Mouse (Mus musculus) kidney, adult 11 months (tissue): ENCODE data around the gene Idi2.
"Not testable (repeated sequence)": the region's sequence is repeated elsewhere in the genome, so short reads cannot be mapped to it uniquely, and the experiment has no call there.

Experiments used
- DNase-seq: peaks from one replicate; pipeline ENCODE4 v3.0.0; 2022

The Idi2 gene

DNA sequence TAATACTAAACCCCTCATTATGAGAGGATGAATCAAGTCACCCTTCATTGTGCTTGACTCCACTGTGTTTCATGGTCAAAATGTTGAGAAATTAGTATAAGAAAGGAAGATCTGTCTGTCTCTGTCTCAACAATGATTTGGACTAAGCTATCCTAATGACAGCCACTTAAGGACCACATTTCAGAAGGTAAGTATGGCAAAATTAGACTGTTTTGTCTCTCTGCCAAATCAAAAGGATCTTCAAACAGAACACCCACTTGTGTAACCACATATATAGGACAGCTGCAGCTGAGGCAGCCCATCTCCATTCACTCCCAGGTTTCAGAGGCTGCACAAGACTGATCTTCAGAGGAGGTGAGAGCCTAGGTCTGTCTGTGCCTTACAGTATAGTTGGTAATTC, at the start of gene Idi2:
Gene Idi2, plus strand, starts transcription at position 301 of the 400 bp plus-strand sequence.
- not testable (repeated sequence) for DNase-seq

- not testable (repeated sequence) for DNase-seq
Measured at GRCm38 (mm10) chr13:8905986-8906385, 46.7 kb upstream of the Idi2 start.

DNA sequence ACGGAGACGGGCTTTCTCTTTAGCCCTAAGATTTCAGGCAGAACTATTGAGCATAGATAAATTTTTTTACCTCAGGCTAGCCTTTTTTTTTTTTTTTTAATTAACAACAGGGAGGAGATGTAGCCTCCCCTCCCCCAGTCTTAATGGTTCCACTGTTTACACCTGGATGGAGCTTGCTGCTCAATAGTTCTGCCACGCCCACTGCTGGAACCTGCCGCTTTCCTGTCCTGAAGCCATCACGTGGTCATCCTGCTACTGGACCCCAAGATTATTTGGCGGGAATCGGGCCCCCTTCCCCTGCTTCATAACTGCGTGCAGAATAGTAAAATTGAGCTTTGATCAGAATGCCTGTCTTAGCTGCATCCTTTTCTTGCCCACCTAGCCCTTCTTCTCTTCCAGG, 38.8 kb upstream of the Idi2 start:
- peak; percentile 14 for DNase-seq

DNA sequence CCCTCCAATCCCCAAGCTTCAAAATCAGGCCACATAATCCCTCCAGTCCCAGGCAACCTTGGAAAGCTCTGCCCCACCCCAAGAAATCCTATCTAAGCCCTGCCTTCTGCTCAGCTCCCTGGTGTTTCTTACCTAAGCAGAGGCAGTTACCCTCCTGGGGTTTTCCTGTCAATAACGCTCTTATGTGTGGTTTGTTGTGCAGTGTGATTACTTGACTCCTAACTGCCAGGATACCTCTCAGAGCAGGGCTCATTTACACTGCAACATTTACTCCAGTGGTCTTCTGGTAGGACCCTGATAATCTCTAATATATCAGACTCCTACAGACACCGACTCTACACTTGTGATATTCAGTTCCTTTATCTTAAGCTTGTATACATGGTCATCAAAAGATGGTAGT, 19.2 kb upstream of the Idi2 start:
- DNase-seq, result no peak

DNA sequence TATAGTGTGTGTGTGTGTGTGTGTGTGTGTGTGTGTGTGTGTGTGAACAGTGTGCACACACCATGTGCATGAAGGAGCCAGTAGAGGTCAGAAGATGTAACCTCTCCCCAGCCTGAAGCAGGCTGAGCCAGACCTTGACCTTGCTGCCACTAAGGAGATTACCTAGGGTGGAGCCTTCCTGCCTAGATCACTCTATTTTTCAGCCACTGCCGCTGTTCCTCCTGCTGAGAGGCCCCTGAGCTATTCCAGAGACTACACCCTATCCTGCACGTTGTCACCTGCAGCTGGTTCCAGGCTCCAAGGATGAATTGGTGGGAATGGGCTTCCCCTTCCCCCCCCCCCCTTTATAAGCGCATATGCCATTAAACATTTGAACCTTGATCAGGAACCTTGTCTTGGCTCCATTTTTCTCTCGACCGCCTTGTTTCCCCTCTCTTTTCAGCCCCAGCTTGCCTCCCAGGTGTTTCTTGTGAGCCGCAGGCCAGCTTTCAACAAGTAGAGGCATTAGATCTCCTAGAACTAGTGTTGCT, 15.0 kb upstream of the Idi2 start:
- DNase-seq, result not testable (repeated sequence)

DNA sequence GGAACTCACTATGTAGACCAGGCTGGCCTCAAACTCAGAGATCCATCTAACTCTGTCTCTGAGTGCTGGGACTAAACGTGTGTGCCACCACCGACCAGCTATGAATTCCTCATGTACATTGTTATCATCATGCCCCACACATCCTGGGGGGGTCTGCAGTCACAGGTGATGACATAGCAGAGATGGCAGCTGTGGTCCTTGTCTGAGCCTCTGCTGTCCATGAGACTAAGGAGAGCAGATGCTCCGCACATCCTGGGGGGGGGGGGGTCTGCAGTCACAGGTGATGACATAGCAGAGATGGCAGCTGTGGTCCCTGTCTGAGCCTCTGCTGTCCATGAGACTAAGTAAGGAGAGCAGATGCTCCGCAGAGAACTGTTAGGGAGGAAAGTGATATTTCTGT, 11.6 kb upstream of the Idi2 start:
- not testable (repeated sequence) for DNase-seq

- not testable (repeated sequence) for DNase-seq
Measured at GRCm38 (mm10) chr13:8941701-8942100, 11.0 kb upstream of the Idi2 start.

GRCm38 (mm10) chr13:8943828-8944227, 8.8 kb upstream of the Idi2 start:
- not testable (repeated sequence) for DNase-seq

DNA sequence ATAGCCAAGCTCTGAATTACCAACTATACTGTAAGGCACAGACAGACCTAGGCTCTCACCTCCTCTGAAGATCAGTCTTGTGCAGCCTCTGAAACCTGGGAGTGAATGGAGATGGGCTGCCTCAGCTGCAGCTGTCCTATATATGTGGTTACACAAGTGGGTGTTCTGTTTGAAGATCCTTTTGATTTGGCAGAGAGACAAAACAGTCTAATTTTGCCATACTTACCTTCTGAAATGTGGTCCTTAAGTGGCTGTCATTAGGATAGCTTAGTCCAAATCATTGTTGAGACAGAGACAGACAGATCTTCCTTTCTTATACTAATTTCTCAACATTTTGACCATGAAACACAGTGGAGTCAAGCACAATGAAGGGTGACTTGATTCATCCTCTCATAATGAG, 4.5 kb upstream of the Idi2 start, which contains the start of gene Gm9745:
Gene Gm9745, minus strand, starts transcription at position 101 of the 400 bp plus-strand sequence.
- DNase-seq, result not testable (repeated sequence)

GRCm38 (mm10) chr13:8955127-8955526, 2.5 kb downstream of the Idi2 start:
- DNase-seq, result not testable (repeated sequence)

DNA sequence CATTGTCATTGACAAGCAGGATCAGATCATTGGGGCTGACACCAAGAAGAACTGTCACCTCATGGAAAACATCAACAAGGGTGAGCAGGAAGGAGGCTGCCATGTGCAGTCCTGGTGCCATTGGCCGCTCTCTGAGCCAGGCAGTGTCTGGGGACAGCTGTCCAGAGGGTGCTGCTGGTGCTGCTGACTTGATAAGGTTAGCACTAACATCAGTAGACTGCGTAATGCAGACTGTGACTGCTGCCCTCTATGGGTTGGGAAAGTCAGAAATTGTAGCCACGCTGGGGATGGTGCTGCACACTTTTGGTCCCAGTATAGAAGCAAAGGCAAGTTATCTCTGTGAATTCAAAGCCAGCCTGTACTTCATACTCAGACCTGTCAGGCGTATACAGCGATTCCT, 4.2 kb downstream of the Idi2 start:
- not testable (repeated sequence) for DNase-seq

GRCm38 (mm10) chr13:8959058-8959457, 6.4 kb downstream of the Idi2 start:
- DNase-seq, result not testable (repeated sequence)

DNA sequence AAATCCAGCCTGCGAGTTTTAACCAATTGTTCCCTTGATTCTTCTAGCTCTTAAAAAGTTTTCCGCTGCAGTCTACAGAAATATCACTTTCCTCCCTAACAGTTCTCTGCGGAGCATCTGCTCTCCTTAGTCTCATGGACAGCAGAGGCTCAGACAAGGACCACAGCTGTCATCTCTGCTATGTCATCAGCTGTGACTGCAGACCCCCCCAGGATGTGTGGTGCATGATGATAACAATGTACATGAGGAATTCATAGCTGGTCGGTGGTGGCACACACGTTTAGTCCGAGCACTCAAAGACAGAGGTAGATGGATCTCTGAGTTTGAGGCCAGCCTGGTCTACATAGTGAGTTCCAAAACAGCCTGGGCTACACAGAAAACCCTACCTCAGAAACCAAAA, 6.9 kb downstream of the Idi2 start:
- not testable (repeated sequence) for DNase-seq

GRCm38 (mm10) chr13:8961128-8961888, 8.6 kb downstream of the Idi2 start:
- not testable (repeated sequence) for DNase-seq

GRCm38 (mm10) chr13:8962266-8962665, 9.6 kb downstream of the Idi2 start:
- not testable (repeated sequence) for DNase-seq

- DNase-seq, result no peak
Measured at GRCm38 (mm10) chr13:8965224-8965623, 12.6 kb downstream of the Idi2 start.

GRCm38 (mm10) chr13:8967742-8968141, 15.1 kb downstream of the Idi2 start:
- DNase-seq, result no peak

GRCm38 (mm10) chr13:8972369-8972768, 19.7 kb downstream of the Idi2 start:
- DNase-seq, result no peak

- no peak for DNase-seq
Measured at GRCm38 (mm10) chr13:8972972-8973371, 20.3 kb downstream of the Idi2 start.

- no peak for DNase-seq
Measured at GRCm38 (mm10) chr13:8992231-8992630, 39.6 kb downstream of the Idi2 start.

DNA sequence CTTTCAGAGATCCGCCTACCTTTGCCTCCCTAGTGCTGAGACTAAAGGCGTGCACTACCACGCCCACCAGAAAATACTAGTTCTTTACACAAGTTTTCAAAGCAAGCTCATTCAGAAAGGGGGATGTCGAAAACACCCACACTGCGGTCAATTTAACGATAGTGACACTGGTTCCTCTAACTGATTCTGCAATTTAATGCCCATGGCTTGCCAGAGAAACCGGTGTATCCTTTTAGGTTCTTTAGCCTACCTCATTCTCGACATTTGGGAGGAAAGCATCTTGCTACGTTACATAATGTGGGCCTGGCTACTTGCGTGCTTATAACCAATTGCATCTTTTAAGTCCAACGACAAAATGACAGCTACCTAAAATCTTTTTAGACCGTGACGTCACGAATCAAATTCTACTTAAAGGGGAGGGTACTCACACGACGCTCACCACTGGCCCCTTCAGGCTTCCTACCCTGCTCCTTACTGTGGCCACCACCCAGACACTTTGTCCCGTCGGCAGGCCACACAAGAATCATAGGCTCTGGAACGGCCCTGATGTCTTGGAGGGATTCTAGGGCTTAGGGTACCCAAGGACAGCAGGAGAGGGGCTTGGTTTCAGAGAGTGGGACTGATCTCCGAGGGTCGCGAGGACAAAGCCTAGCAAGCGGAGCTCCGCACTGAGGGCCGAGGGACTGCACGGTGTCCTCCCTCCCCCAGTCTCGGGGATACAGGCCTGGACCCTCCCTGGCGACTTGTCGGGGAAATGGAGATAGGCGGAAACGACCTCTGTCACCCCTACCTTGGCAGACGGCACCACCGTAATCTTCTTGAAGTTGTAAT, 42.7 kb downstream of the Idi2 start:
- DNase-seq, result no peak

DNA sequence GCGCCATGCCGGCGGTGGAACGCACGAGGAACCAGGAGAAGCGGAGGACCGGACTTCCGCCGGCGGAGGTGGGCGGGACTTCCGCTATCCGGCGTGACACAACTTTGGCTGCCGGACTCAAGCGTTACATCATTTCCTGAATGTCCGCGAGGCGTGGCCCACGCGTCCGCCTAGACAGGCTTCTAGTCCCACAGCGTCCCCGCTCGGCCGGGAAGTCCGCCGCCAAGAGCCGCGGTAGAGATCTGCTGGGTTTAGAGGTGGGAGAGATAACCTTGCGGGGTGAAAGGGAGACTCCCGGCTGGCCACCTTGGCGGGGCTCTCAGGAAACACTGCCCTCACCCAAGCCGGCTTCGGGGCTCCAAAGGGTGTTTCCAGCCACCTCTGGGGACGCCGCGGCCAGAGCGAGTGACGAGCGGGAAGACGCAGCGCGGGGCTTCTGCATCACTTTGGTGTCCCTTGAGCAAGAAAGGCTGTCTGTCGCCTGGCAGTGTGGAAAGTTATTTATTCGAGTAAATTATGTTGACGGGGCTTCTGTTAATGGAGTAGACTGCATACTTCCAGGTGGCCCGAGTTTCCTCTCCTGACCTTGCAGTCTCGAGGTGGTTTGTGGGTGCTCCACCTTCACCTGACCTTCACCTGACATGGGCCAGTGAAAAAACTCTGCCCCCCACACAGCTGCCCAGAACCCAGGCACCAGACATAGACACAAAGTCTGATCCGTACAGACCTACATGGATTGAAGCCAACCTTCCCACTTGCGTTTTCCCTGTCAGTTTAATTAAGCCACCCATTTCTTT, 43.5 kb downstream of the Idi2 start, which contains the start of gene Gtpbp4:
Gene Gtpbp4, minus strand, starts transcription at position 94 of the 797 bp plus-strand sequence.
- peak; percentile 97 for DNase-seq

DNA sequence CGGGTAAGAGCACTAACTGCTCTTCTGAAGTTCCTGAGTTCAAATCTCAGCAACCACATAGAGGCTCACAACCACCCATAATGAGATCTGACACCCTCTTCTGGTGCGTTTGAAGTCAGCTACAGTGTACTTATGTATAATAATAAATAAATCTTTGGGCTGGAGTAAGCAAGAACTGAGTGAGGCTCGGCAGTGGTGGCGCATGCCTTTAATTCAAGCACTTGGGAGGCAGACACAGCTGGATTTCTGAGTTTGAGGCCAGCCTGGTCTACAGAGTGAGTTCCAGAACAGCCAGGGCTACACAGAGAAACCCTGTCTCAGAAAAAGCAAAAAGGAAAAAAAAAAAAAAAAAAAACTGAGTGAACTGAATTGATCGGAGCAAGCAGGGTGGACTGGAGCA, 44.6 kb downstream of the Idi2 start:
- DNase-seq, result not testable (repeated sequence)
